Mouse (Mus musculus) gastrocnemius, postnatal 4 days (tissue): ENCODE results near the gene Msh6. TPM values are rescaled to one million over a fixed set of nuclear protein-coding genes. Genes with fewer than 3 reads are reported as not detected.
"Not testable (repeated sequence)": the region's sequence is repeated elsewhere in the genome, so short reads cannot be mapped to it uniquely, and the experiment has no call there.

Experiments
- DNase-seq, 2 experiments: peaks; one replicate each; pipeline ENCODE4 v3.0.0; 2021 to 2022; ENCODE audit warnings: low spot score in 2 of 2, mixed read lengths in 2 of 2
- total RNA-seq, 2 experiments: library from RNA; stranded (reverse); gene quantifications; 2 replicates each; pipeline ENCODE4 v1.2.3; 2021

Gene Msh6
- total RNA-seq, 2 experiments from 2014 or later = 15.3 to 17.0 TPM

GRCm38 (mm10) chr17:87976927-87977326 is 2.1 kb downstream of the Msh6 start:
- not testable (repeated sequence) for DNase-seq

- DNase-seq = not testable (repeated sequence)
Measured at GRCm38 (mm10) chr17:87979696-87980095, 4.8 kb downstream of the Msh6 start.

GRCm38 (mm10) chr17:87982112-87982511 is 7.2 kb downstream of the Msh6 start:
- DNase-seq = no peak

GRCm38 (mm10) chr17:87983313-87983712 is 8.5 kb downstream of the Msh6 start:
- DNase-seq = no peak

- no peak for DNase-seq
Measured at GRCm38 (mm10) chr17:87984440-87985214, 9.8 kb downstream of the Msh6 start.

GRCm38 (mm10) chr17:87985916-87986315 is 11.1 kb downstream of the Msh6 start:
- no peak for DNase-seq

- DNase-seq = no peak
Measured at GRCm38 (mm10) chr17:87987507-87987906, 12.6 kb downstream of the Msh6 start.

- DNase-seq = no peak
Measured at GRCm38 (mm10) chr17:87992154-87992553, 17.3 kb downstream of the Msh6 start.

- no peak for DNase-seq
Measured at GRCm38 (mm10) chr17:87993338-87993737, 18.5 kb downstream of the Msh6 start.

- no peak for DNase-seq
Measured at GRCm38 (mm10) chr17:87997808-87998207, 22.9 kb downstream of the Msh6 start.

GRCm38 (mm10) chr17:88004892-88005291 is 30.0 kb downstream of the Msh6 start:
- DNase-seq = no peak

- no peak for DNase-seq
Measured at GRCm38 (mm10) chr17:88006956-88007355, 32.1 kb downstream of the Msh6 start.

GRCm38 (mm10) chr17:88014456-88014855 is 39.6 kb downstream of the Msh6 start:
- DNase-seq = no peak

- not testable (repeated sequence) for DNase-seq
Measured at GRCm38 (mm10) chr17:88016027-88016426, 41.2 kb downstream of the Msh6 start.

GRCm38 (mm10) chr17:88023924-88024323 is 49.1 kb downstream of the Msh6 start:
- no peak for DNase-seq

- DNase-seq = peak in 1 of 2 experiments; percentile 31
Measured at GRCm38 (mm10) chr17:88025227-88025626, 50.4 kb downstream of the Msh6 start.

GRCm38 (mm10) chr17:88029194-88029970 is 54.5 kb downstream of the Msh6 start:
- no peak for DNase-seq

- no peak for DNase-seq
Measured at GRCm38 (mm10) chr17:88031755-88032154, 56.9 kb downstream of the Msh6 start.

GRCm38 (mm10) chr17:88034418-88034817 is 59.6 kb downstream of the Msh6 start:
- DNase-seq = no peak
